Mouse (Mus musculus): ENCODE measurements around the gene Ms4a6c. TPM values are rescaled to one million over a fixed set of nuclear protein-coding genes. Genes with fewer than 3 reads are reported as not detected.
"Not testable (repeated sequence)": the region's sequence is repeated elsewhere in the genome, so short reads cannot be mapped to it uniquely, and the experiment has no call there.

Ms4a6c gene
- 108 and 113 TPM in 2 replicates for total RNA-seq (2017)

DNA sequence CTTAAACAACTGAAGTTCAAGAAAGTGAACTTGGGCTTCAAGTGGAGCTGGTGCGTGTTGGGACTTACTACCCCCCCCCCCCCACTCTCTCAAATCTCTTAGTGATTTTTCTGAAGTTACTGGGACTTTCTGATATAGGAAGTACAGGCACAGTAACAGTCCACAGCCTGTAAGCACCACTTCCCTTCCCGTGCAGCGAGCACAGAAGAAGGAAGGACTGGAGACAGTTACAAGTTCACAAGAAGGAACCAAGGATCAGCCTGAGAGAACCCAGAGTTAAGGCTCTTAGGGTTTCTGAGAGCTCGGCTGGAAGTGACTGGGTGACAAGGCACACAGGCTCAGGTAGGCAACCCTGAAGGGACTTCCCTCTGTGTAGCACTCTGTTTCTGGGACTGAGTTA lies at the start of gene Ms4a6c:
Ms4a6c (plus strand) TSS at position 152 of the 400 bp plus-strand sequence.
- peak; percentile 59 for ATAC-seq (replicated peaks; ENCODE audit: low read depth, poor library complexity, severe bottlenecking)

GRCm38 (mm10) chr19:11431209-11431608 lies 38.0 kb upstream of the Ms4a6c start:
- ATAC-seq (replicated peaks; ENCODE audit: low read depth, poor library complexity, severe bottlenecking), result peak; percentile 99

- no peak for ATAC-seq (replicated peaks; ENCODE audit: low read depth, poor library complexity, severe bottlenecking)
These were observed 33.9 kb upstream of the Ms4a6c start for GRCm38 (mm10) chr19:11435058-11435834.

DNA sequence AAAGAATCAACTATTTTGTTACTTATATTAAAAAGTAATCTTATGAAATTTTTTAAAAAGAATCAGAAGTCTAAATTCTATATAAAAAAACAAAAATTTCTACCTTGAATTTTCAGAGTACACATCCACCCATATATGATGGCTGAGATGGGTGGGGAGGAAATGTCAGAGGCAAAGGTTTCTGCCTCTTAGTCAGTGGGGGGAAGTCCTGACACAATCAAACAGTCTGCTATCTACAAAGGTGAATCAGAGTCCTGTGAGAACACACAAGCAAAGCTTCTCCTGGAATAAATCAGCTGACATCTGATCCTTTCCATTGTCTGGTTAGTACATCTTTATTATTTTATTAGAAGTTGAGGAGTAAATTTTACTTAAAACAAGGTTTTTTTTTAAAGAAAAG lies 25.8 kb upstream of the Ms4a6c start, which contains the start of gene Ms4a4b:
Ms4a4b (plus strand) TSS at position 216 of the 400 bp plus-strand sequence.
- no peak for ATAC-seq (replicated peaks; ENCODE audit: low read depth, poor library complexity, severe bottlenecking)

- ATAC-seq (replicated peaks; ENCODE audit: low read depth, poor library complexity, severe bottlenecking), result no peak
These were observed 25.2 kb upstream of the Ms4a6c start for GRCm38 (mm10) chr19:11443964-11444363.

DNA sequence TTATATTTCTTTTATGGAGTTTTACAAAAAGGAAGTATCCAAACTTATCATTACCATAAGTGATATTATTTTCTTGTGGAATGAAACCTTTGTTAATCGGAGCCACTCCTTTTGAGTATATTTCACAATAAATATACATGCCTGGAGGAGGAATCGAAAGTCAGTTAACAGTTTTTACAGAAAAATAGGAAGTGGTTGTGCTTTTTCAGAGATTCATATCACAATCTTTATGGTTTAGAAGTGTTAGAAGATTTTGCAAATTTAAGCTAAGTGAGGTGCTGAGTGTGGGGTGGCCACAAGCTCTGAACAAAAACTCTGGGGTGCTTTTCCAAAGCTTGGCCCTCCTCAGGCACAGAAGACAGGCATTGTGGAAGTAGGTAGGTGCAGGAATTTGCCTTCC lies 21.9 kb upstream of the Ms4a6c start:
- ATAC-seq (replicated peaks; ENCODE audit: low read depth, poor library complexity, severe bottlenecking), result peak; percentile 73

DNA sequence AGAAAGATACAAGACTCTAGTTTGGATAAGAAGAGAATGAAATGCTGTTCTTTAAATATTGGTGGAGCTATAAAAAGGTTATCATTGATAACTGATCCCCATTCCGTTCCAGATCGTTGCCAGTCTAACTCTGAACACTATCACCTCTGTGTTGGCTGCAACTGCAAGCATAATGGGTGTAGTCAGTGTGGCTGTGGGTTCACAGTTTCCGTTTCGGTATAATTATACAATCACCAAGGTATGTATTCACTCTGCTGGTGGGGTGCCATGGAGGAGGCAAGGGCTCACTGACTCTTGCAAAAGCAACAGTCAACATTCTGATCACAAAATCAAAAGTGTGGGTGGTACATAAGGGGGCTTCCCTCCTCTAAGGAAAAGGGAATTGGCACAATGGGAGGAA lies 10.1 kb upstream of the Ms4a6c start:
- ATAC-seq (replicated peaks; ENCODE audit: low read depth, poor library complexity, severe bottlenecking), result not testable (repeated sequence)

DNA sequence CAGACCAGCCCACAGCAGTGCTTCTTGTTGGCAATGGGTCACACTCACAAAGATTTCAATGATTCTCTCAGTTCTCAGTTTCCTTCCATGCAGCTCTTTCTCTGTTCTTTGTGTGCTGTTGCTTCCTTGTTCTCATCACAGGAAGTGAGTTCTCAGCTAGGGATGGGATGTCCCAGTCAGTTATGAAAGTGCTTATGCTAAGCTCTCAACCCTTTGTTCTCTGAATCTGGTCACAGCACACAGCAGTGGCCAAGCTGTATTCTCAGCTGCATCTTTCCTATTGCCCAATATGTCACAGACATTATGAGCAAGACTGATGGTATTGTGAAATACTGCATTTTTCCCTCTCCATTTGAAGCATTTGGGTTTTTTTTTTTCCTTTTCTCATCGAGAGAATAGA lies 4.4 kb upstream of the Ms4a6c start:
- ATAC-seq (replicated peaks; ENCODE audit: low read depth, poor library complexity, severe bottlenecking), result peak; percentile 91

DNA sequence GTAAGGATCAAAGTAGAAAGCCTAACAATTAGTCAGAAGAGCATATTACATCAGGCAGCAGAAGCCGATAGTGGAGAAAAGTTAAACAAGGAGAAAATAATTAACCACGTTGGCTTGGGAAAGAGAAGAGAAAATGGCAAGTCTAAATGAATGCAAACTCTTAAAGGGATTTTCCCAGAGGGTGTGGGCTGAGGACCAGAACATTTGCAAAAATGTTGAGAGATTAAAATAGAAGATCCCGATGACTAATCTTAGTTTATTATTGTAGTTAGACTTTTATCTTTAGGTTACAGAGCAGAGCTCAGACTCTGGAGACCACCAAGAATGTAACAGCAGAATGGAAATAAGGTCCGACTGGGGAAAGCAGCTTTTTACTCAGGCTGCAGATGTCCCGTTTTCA lies 2.7 kb upstream of the Ms4a6c start:
- ATAC-seq (replicated peaks; ENCODE audit: low read depth, poor library complexity, severe bottlenecking), result no peak

DNA sequence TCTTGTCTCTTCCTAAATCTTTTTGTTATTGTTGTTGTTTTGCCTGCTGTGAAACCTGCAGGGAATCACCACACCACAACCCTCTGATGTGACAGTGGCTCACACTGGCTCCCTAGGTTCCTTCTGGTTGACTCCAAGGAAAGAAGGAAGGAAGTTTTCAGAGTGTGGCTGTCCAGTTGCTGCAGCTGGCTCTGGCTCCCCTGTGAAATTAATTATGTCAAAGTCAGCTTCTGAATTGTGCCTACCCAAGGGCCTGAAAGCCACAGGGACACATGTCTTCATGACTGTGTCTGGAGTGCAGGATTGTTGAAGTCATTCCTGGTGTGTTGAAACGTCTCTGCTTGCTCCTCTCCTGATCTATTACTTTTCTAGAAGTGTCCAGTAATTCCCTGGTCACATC lies 805 bp upstream of the Ms4a6c start:
- not testable (repeated sequence) for ATAC-seq (replicated peaks; ENCODE audit: low read depth, poor library complexity, severe bottlenecking)

GRCm38 (mm10) chr19:11479714-11480113 lies 10.5 kb downstream of the Ms4a6c start:
- ATAC-seq (replicated peaks; ENCODE audit: low read depth, poor library complexity, severe bottlenecking), result no peak; the same call in 1 of the 2 replicates

DNA sequence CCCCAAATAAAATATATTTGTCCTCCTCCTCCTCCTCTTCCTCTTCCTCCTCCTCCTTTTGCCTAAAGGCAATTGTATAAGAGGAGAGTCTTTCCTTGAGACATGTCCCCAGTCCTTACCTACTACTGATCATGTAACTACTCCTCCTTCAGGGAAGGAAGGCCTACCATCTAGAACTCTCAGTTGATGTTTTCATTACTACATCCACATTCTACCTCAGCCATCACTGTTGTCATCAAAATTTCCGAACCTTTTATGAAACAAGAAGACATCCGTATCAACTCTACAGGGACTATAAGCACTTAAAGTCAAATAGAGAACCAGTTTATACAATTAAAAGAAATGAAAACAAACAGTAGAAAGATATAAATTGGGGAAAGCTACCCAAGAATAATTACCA lies 13.5 kb downstream of the Ms4a6c start:
- no peak for ATAC-seq (replicated peaks; ENCODE audit: low read depth, poor library complexity, severe bottlenecking)

- no peak for ATAC-seq (replicated peaks; ENCODE audit: low read depth, poor library complexity, severe bottlenecking)
These were observed 14.8 kb downstream of the Ms4a6c start for GRCm38 (mm10) chr19:11483941-11484340.

- 0 out of 2 replicates have a peak, but pooled peaks have one; percentile 18 for ATAC-seq (replicated peaks; ENCODE audit: low read depth, poor library complexity, severe bottlenecking)
These were observed 15.2 kb downstream of the Ms4a6c start for GRCm38 (mm10) chr19:11484388-11484787.

DNA sequence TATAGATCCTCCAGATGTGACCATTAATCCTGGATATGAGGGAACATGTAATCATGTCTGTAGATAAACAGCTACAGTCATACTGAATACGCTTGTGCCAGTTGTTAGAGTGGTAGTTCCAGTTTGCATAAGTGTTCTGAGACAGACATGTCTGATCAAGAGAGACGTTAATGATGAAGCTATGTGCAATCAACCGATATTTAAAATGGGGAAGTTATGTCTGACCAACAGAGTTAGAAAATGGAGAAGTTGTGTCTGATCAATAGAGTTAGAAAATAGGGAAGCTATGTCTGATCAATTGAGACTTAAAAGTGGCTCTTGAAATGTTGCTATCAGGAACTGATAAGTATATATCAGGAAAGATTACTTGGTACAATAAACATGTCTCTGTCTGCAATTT lies 16.1 kb downstream of the Ms4a6c start:
- ATAC-seq (replicated peaks; ENCODE audit: low read depth, poor library complexity, severe bottlenecking), result peak; percentile 68; the same call in 1 of the 2 replicates

DNA sequence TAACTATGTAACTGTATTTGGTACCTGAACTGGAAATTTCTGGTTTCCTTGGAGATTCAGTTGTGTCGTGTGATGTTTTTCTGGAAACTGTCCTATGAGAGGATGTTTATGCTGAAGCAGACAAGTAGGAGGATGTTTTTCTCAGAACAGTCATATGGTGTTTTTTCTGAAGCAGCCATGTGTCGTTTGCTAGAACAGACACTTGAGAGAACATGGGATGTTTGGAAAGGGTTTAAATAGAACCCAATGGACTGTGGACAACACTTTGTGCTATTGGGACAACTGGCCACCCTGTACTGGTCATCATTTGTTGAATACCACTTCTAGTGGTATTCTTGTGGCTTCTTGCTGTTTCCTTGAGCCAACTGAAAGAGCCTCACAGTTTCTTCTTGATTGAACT lies 16.6 kb downstream of the Ms4a6c start, which contains the start of gene Gm8369:
Gm8369 (plus strand) TSS at position 193 of the 400 bp plus-strand sequence.
- no peak for ATAC-seq (replicated peaks; ENCODE audit: low read depth, poor library complexity, severe bottlenecking)

DNA sequence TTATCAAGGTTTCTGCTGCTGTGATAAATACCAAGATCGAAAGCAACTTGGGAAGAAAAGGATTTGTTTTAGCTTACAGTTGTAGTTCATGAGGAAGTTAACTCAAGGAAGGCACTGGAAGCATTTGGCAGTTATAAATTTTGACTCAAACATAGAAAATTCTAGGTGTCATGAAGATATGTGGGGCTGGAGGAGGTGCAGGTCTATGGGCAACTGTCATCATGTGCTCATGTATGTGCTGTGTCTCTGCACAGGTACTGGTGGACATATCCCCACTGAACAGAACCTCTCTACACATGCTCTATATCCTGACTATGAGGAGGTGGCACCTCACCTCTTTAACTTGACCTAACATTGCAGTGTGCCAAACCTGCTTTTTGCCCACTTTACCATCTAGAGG lies 17.4 kb downstream of the Ms4a6c start:
- ATAC-seq (replicated peaks; ENCODE audit: low read depth, poor library complexity, severe bottlenecking), result no peak

GRCm38 (mm10) chr19:11491406-11492189 lies 22.4 kb downstream of the Ms4a6c start:
- no peak for ATAC-seq (replicated peaks; ENCODE audit: low read depth, poor library complexity, severe bottlenecking)

DNA sequence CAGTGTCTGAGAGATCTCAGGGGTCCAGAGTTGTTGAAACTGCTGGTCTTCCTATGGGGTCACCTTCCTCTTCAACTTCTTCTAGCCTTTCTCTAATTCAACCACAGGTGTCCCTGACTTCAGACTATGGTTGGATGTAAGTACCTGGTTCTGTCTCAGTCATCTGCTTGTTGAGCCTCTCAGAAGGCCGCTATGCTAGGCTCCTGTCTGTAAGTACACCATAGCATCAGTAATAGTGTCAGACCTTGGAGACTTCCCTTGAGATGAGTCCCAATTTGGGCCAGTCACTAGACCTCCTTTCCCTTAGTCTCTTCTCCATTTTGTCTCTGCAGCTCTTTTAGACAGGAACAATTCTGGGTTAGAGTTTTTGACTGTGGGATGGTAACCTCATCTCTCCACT lies 23.5 kb downstream of the Ms4a6c start:
- no peak for ATAC-seq (replicated peaks; ENCODE audit: low read depth, poor library complexity, severe bottlenecking)

GRCm38 (mm10) chr19:11494519-11494918 lies 25.4 kb downstream of the Ms4a6c start:
- ATAC-seq (replicated peaks; ENCODE audit: low read depth, poor library complexity, severe bottlenecking), result 0 out of 2 replicates have a peak, but pooled peaks have one; percentile 58

DNA sequence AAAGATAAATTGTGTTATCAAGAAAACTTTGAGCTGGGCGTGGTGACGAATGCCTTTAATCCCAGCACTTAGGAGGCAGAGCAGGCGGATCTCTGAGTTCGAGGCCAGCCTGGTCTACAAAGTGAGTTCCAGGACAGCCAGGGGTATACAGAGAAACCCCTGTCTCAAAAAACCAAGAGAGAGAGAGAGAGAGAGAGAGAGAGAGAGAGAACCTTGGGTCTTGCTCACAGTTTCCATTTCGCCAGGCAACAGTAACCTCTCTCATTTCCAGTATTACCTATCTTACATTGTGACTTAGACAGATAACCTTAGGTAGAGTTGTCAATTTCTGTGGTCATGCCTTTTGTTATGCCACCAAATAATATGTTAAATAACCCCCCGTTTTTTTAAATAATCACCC lies 27.2 kb downstream of the Ms4a6c start:
- no peak for ATAC-seq (replicated peaks; ENCODE audit: low read depth, poor library complexity, severe bottlenecking)
